Mouse (Mus musculus) myocyte (in vitro differentiated cells): ENCODE data around the gene Arhgap10. TPM values are rescaled to one million over a fixed set of nuclear protein-coding genes. Genes with fewer than 3 reads are reported as not detected.

Experiments used
- H3K27me3 ChIP-seq: one replicate; pipeline ENCODE4 v1.6.1; 2011; ENCODE audit not compliant: control insufficient read depth, insufficient read depth, insufficient read length
- H3K36me3 ChIP-seq: one replicate; pipeline ENCODE4 v1.6.1; 2011; ENCODE audit not compliant: control insufficient read depth, insufficient read depth
- H3K4me2 ChIP-seq: one replicate; pipeline ENCODE4 v1.6.1; 2011; ENCODE audit warnings: low read depth, control low read depth
- H3K4me3 ChIP-seq: one replicate; pipeline ENCODE4 v1.5.1; 2011; ENCODE audit warnings: mild to moderate bottlenecking, control low read depth, moderate library complexity
- H3K79me2 ChIP-seq: one replicate; pipeline ENCODE4 v1.6.1; 2011; ENCODE audit not compliant: control insufficient read depth, insufficient read depth
- H3ac ChIP-seq: one replicate; pipeline ENCODE4 v1.6.1; 2011; ENCODE audit not compliant: control insufficient read depth, insufficient read length
- CEBPB ChIP-seq: IDR thresholded peaks from 2 replicates; pipeline ENCODE4 v1.6.1; 2011; ENCODE audit warnings: mild to moderate bottlenecking, moderate library complexity; ENCODE audit not compliant: poor library complexity, insufficient read depth, severe bottlenecking
- E2F4 ChIP-seq: IDR thresholded peaks from one replicate; pipeline ENCODE4 v1.6.1; 2011; ENCODE audit warnings: mild to moderate bottlenecking, control low read depth, moderate library complexity; ENCODE audit not compliant: insufficient read depth
- MAX ChIP-seq: IDR thresholded peaks from one replicate; pipeline ENCODE4 v1.6.1; 2011; ENCODE audit warnings: low read depth, mild to moderate bottlenecking, control low read depth
- MYOD1 ChIP-seq, 3 experiments: IDR thresholded peaks; one replicate each; pipeline ENCODE4 v1.6.1; 2011; ENCODE audit warnings: control low read depth in 2 of 3, low read depth in 2 of 3, mild to moderate bottlenecking in 2 of 3, moderate library complexity in 1 of 3; ENCODE audit not compliant: insufficient read length in 2 of 3, control insufficient read depth in 1 of 3
- MYOG ChIP-seq, 3 experiments: IDR thresholded peaks; one replicate each; pipeline ENCODE4 v1.6.1; 2011; ENCODE audit warnings: control low read depth in 2 of 3, low read depth in 2 of 3, mild to moderate bottlenecking in 2 of 3; ENCODE audit not compliant: insufficient read length in 2 of 3, control insufficient read depth in 1 of 3, insufficient read depth in 1 of 3
- POLR2A ChIP-seq: IDR thresholded peaks from one replicate; pipeline ENCODE4 v1.6.1; 2011; ENCODE audit warnings: low read depth, mild to moderate bottlenecking, control low read depth, moderate library complexity; ENCODE audit not compliant: insufficient read length
- POLR2AphosphoS2 ChIP-seq: IDR thresholded peaks from one replicate; pipeline ENCODE4 v1.6.1; 2011; ENCODE audit warnings: low read depth, control low read depth; ENCODE audit not compliant: insufficient read length
- REST ChIP-seq: IDR thresholded peaks from one replicate; pipeline ENCODE4 v1.6.1; 2011; ENCODE audit warnings: mild to moderate bottlenecking, control low read depth, moderate library complexity; ENCODE audit not compliant: insufficient read depth, insufficient read length
- SRF ChIP-seq: IDR thresholded peaks from one replicate; pipeline ENCODE4 v1.6.1; 2011; ENCODE audit warnings: low read depth; ENCODE audit not compliant: control insufficient read depth, insufficient read length
- TCF12 ChIP-seq: IDR thresholded peaks from one replicate; pipeline ENCODE4 v1.6.1; 2011; ENCODE audit warnings: mild to moderate bottlenecking, control low read depth; ENCODE audit not compliant: poor library complexity, insufficient read depth, severe bottlenecking
- TCF3 ChIP-seq: IDR thresholded peaks from one replicate; pipeline ENCODE4 v1.6.1; 2011; ENCODE audit warnings: low read depth, control low read depth; ENCODE audit not compliant: insufficient read length
- USF1 ChIP-seq: IDR thresholded peaks from one replicate; pipeline ENCODE4 v1.6.1; 2011; ENCODE audit warnings: low read depth, mild to moderate bottlenecking, control low read depth, moderate library complexity
- polyA plus RNA-seq: library from polyadenylated mRNA; unstranded; fragments of >200 nt; fragmentation: generic; extraction: Trizol; gene quantifications from one replicate; pipeline ENCODE4 v1.2.1, GENCODE M21; 2012; ENCODE audit warnings: missing spikeins

Gene Arhgap10
- polyA plus RNA-seq, 1 experiment: 18.1 TPM

DNA sequence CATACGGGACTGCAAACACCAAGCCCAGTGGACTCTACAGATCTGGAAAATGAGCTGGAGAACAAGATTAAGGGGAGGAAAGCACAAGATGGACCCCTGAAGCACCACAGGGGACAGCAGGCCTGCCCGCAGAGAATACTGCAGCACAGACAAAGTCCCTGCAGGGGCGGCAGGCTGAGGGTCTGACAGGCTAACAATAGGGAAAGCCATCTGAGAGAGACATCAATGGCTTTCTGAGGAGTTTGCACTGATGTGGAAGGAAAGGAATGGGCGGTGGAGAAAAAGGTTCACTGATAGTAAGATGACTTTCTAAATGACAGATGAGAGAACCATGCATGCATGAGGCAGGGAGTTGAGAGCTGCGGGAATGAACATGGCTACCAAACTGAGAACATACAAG lies 111.3 kb downstream of the Arhgap10 start:
- Histone ChIP-seq H3K27me3 (no peaks in the 10 kb centered on the region), H3K4me2 (no peak overlapping the region), H3K4me3 (no peak overlapping the region), H3K79me2 (no peaks in the 10 kb centered on the region), H3ac (no peak overlapping the region), H3K36me3 (peaks cover 13% of the 10 kb centered on the region)
- TF ChIP-seq USF1 (no peak), TCF12 (no peak), CEBPB (no peak), REST (no peak), TCF3 (no peak), MAX (no peak), E2F4 (no peak), POLR2AphosphoS2 (no peak), MYOD1 (IDR thresholded peaks at IDR 0.05; ENCODE audit: control insufficient read depth in 1 of 3, insufficient read length in 2 of 3, low read depth in 2 of 3) (no peak), MYOG (IDR thresholded peaks at IDR 0.05; ENCODE audit: control insufficient read depth in 1 of 3, insufficient read depth in 1 of 3, insufficient read length in 2 of 3, low read depth in 2 of 3) (no peak), POLR2A (no peak)

DNA sequence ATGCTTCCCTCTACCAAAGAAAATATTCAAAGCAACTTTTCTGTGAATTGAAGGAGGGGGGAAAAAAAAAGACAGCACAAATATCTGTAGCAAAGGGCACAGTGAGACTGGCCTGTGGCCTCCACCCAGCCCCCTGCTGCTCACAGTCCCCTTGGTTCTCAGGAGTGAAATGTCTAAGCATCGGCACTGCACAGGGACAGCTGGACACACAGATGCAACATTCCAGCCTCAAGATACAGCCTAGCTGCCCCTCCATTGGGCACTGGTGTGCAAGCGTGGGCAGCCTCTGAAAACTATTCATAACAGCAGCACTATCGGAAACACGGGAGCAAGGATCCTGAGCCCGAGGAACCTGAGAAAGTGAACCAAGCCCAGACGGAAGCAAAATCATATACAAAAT lies 113.7 kb downstream of the Arhgap10 start:
- no peaks in the 10 kb centered on the region for H3K79me2 ChIP-seq
- H3K36me3 ChIP-seq: peaks cover 9% of the 10 kb centered on the region
- no peaks in the 10 kb centered on the region for H3K27me3 ChIP-seq
- no peak overlapping the region for H3K4me3 ChIP-seq
- TF ChIP-seq REST (no peak), SRF (no peak), TCF3 (no peak), MYOG (IDR thresholded peaks at IDR 0.05; ENCODE audit: control insufficient read depth in 1 of 3, insufficient read depth in 1 of 3, insufficient read length in 2 of 3, low read depth in 2 of 3) (no peak), MYOD1 (IDR thresholded peaks at IDR 0.05; ENCODE audit: control insufficient read depth in 1 of 3, insufficient read length in 2 of 3, low read depth in 2 of 3) (no peak), CEBPB (no peak), POLR2A (no peak), MAX (no peak), USF1 (no peak), E2F4 (no peak), POLR2AphosphoS2 (no peak), TCF12 (no peak)
- H3K4me2 ChIP-seq: no peak overlapping the region
- H3ac ChIP-seq: no peak overlapping the region

GRCm38 (mm10) chr8:77401934-77402333 lies 115.8 kb downstream of the Arhgap10 start:
- peaks cover 2% of the 10 kb centered on the region for H3K36me3 ChIP-seq
- H3K79me2 ChIP-seq: no peaks in the 10 kb centered on the region
- TF ChIP-seq MYOG (IDR thresholded peaks at IDR 0.05; ENCODE audit: control insufficient read depth in 1 of 3, insufficient read depth in 1 of 3, insufficient read length in 2 of 3, low read depth in 2 of 3): no peak
- TF ChIP-seq MAX: no peak
- no peak overlapping the region for H3K4me2 ChIP-seq
- no peak overlapping the region for H3K4me3 ChIP-seq
- no peaks in the 10 kb centered on the region for H3K27me3 ChIP-seq
- no peak overlapping the region for H3ac ChIP-seq

- H3K4me2 ChIP-seq: no peak overlapping the region
- no peak overlapping the region for H3ac ChIP-seq
- H3K4me3 ChIP-seq: no peak overlapping the region
- no peaks in the 10 kb centered on the region for H3K27me3 ChIP-seq
- TF ChIP-seq USF1 (no peak), TCF12 (no peak), REST (no peak), POLR2A (no peak), E2F4 (no peak), SRF (no peak), POLR2AphosphoS2 (no peak), CEBPB (no peak), MYOD1 (IDR thresholded peaks at IDR 0.05; ENCODE audit: control insufficient read depth in 1 of 3, insufficient read length in 2 of 3, low read depth in 2 of 3) (no peak), MYOG (IDR thresholded peaks at IDR 0.05; ENCODE audit: control insufficient read depth in 1 of 3, insufficient read depth in 1 of 3, insufficient read length in 2 of 3, low read depth in 2 of 3) (no peak)
- no peaks in the 10 kb centered on the region for H3K36me3 ChIP-seq
- no peaks in the 10 kb centered on the region for H3K79me2 ChIP-seq
Measured at GRCm38 (mm10) chr8:77401140-77401539, 116.6 kb downstream of the Arhgap10 start.

DNA sequence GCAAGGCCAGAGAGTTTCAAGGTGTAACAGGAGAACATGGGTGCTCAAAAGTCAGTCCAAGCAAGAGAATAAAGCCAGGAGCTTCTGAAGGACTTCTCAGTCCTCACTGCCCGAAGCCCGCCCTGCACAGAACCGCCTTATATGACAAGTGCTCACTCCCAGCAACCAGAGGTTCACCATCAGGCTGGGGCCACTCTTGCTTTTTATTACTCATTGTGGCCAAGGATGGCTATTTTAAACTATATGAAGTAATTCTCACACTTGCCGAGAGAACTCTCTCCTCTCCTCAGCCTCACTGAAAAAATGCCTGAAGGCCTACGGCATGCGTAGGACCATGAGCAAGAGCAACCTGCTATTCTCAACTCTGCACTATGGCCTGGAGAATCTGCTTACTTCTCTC lies 133.7 kb downstream of the Arhgap10 start:
- Histone ChIP-seq H3K79me2 (no peaks in the 10 kb centered on the region), H3ac (no peak overlapping the region), H3K36me3 (peaks cover 8% of the 10 kb centered on the region), H3K4me2 (no peak overlapping the region), H3K27me3 (no peaks in the 10 kb centered on the region), H3K4me3 (no peak overlapping the region)
- TF ChIP-seq POLR2AphosphoS2 (no peak), TCF12 (no peak), TCF3 (no peak), MYOG (IDR thresholded peaks at IDR 0.05; ENCODE audit: control insufficient read depth in 1 of 3, insufficient read depth in 1 of 3, insufficient read length in 2 of 3, low read depth in 2 of 3) (no peak), CEBPB (no peak), E2F4 (no peak), USF1 (no peak), POLR2A (no peak)
